Mouse (Mus musculus): Measurements from ENCODE around the gene Vstm5. TPM values are rescaled to one million over a fixed set of nuclear protein-coding genes. Genes with fewer than 3 reads are reported as not detected.
"Not testable (repeated sequence)": the region's sequence is repeated elsewhere in the genome, so short reads cannot be mapped to it uniquely, and the experiment has no call there.

Gene Vstm5
- total RNA-seq (2014; fragmentation: Nextera tagmentation) (not detected in 2 replicates), total RNA-seq (2017) (not detected in 2 replicates), polyA plus RNA-seq (2012) (not detected in 2 replicates)

DNA sequence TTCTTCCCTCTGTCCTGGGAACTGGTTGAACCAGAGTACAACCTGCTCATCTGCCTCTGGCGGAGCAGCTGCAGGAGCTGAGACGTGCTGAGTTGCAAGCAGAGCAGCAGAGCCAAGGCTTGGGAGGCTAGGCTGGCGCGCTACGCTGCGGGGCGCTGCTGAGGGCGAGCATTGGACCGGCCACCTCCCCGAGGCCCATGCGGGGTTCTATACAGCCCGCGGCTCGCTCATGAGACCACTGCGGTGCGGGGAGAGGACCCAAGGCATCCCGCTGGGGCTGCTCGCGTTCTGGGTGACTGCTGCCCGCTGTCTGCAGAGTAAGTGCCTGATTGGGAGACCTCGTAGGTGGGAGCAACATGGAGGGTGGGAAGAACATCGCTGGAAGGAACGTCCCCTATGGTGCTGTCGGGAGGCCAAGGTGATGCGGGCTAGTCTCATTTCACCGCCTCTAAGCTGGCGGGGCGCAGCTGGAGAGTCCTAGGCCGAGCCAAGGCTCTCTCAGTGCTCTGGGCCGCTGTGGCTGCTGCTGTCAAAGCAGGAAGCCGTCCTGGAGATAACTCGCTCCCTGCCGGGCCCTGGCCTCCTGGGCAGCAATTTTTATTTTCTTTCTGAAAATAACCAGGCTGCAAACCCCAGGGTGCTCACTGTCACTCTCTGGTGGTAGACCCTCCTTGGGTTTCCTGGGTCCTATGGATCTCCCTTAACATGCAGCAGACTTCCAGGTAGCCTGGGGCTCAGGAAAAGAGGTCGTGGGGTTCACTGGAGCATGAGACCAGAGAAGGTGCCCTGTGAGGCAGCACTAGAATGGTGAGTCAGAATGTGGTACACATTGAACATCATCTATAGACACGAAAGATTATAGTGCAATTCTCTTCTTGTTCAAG is at the start of gene Vstm5:
Gene Vstm5 (plus strand): TSS at position 4 of the 884 bp plus-strand sequence.
- TF ChIP-seq GATA2 (IDR thresholded peaks at IDR 0.05; ENCODE audit: borderline replicate concordance, low read depth, low read length), result no peak
- DNase-seq (ENCODE audit: low spot score) (no peak), ATAC-seq (ENCODE audit: extremely low read depth, insufficient number of reproducible peaks, low FRiP score, poor library complexity, severe bottlenecking) (no peak)
- Histone ChIP-seq H3K4me1 (ENCODE audit: insufficient read depth, low read depth, low read length) (no peaks in the 10 kb centered on the region), H3K36me3 (replicated peaks) (no peaks in the 10 kb centered on the region), H3K4me3 (ENCODE audit: low read depth, low read length) (no peak within 1 kb of the TSS), H3K27me3 (ENCODE audit: insufficient read depth, low read length) (peaks cover 24% of the 10 kb centered on the region), H3K9me3 (replicated peaks) (no peaks in the 10 kb centered on the region)

DNA sequence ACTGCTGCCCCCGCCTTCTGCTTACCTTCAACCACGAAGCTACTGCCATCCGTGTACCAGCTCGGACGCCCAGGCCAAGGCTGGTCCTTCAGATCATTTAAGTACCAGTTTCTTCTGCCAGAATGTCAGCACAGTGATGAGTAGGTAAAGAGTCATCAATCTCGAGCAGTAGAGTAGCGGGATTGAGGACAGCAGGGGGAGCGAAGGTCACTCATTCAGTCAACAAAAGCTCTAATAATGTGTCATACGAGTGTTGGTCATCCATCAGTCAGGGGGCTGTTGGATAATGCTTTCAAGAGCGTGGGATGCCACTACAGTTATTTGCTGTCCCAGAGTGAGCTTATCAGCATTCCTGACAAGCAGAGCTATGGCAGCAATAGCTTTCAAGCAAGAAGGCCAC is 44.0 kb upstream of the Vstm5 start:
- H3K27me3 ChIP-seq (ENCODE audit: insufficient read depth, low read length); H3K36me3 ChIP-seq (replicated peaks); H3K9me3 ChIP-seq (replicated peaks); H3K4me3 ChIP-seq (ENCODE audit: low read depth, low read length); ATAC-seq (ENCODE audit: extremely low read depth, insufficient number of reproducible peaks, low FRiP score, poor library complexity, severe bottlenecking); DNase-seq (ENCODE audit: low spot score); H3K4me1 ChIP-seq (ENCODE audit: insufficient read depth, low read depth, low read length): not testable (repeated sequence)

DNA sequence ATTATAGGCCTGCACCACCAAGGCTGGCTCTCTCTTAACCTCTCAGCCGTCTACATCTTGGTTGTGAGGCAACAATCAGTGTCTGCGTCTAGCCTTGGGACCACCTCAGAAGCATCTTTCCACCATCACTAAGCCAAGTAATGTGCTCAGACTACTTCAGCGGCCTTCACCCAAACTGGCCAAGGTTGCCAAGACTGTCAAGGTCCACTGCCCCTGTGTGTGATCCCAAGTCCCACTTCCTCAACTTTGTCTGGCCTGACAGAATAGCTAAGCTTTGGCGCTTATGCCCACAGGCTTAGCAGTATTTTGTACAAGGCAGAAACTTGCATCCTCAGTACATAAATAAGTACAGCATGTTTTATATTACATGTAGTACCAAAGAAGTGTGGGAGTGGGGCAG is 32.2 kb upstream of the Vstm5 start:
- DNase-seq (ENCODE audit: low spot score), result no peak
- Histone ChIP-seq H3K4me3 (ENCODE audit: low read depth, low read length) (no peak overlapping the region), H3K9me3 (replicated peaks) (no peaks in the 10 kb centered on the region), H3K27me3 (ENCODE audit: insufficient read depth, low read length) (0 out of 2 replicates have a peak, but pooled peaks cover 4% of the 10 kb centered on the region), H3K4me1 (ENCODE audit: insufficient read depth, low read depth, low read length) (no peaks in the 10 kb centered on the region), H3K36me3 (replicated peaks) (no peaks in the 10 kb centered on the region)
- no peak for ATAC-seq (ENCODE audit: extremely low read depth, insufficient number of reproducible peaks, low FRiP score, poor library complexity, severe bottlenecking)
- TF ChIP-seq POLR2AphosphoS5 (IDR thresholded peaks at IDR 0.05; ENCODE audit: insufficient replicate concordance, low read depth, low read length), result no peak
- TF ChIP-seq GATA2 (IDR thresholded peaks at IDR 0.05; ENCODE audit: borderline replicate concordance, low read depth, low read length), result no peak
- no peak for TF ChIP-seq CTCF (IDR thresholded peaks at IDR 0.05; ENCODE audit: low read depth, low read length)

DNA sequence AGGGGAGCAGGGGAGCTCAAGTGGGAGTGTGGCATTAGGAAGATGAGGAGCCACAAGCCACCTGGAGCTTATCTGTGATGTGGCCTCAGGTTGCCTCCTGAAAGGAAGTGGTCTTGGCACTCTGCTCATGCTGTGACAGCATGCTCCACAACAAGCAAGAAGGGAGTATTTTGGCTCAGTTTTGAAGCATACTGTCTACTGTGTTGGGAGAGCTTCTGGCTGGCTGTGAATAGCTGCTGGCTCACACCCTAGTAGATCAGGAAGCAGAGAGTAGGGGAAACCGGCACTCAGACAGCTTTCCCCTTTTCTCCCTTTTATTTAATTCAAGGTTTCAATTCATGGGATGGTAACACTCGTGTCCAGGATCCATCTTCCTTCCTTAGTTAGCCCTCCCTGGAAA is 29.5 kb upstream of the Vstm5 start:
- Histone ChIP-seq H3K4me3 (ENCODE audit: low read depth, low read length) (no peak overlapping the region), H3K4me1 (ENCODE audit: insufficient read depth, low read depth, low read length) (no peaks in the 10 kb centered on the region), H3K27me3 (ENCODE audit: insufficient read depth, low read length) (0 out of 2 replicates have a peak, but pooled peaks cover 4% of the 10 kb centered on the region), H3K36me3 (replicated peaks) (no peaks in the 10 kb centered on the region), H3K9me3 (replicated peaks) (no peaks in the 10 kb centered on the region)
- DNase-seq (ENCODE audit: low spot score), result no peak
- TF ChIP-seq POLR2AphosphoS5 (IDR thresholded peaks at IDR 0.05; ENCODE audit: insufficient replicate concordance, low read depth, low read length) (no peak), GATA2 (IDR thresholded peaks at IDR 0.05; ENCODE audit: borderline replicate concordance, low read depth, low read length) (no peak), CTCF (IDR thresholded peaks at IDR 0.05; ENCODE audit: low read depth, low read length) (no peak), TAL1 (conservative IDR thresholded peaks at IDR 0.05; ENCODE audit: low read depth, low read length) (no peak), GATA1 (IDR thresholded peaks at IDR 0.05; ENCODE audit: borderline replicate concordance, low read length) (no peak)
- no peak for ATAC-seq (ENCODE audit: extremely low read depth, insufficient number of reproducible peaks, low FRiP score, poor library complexity, severe bottlenecking)

DNA sequence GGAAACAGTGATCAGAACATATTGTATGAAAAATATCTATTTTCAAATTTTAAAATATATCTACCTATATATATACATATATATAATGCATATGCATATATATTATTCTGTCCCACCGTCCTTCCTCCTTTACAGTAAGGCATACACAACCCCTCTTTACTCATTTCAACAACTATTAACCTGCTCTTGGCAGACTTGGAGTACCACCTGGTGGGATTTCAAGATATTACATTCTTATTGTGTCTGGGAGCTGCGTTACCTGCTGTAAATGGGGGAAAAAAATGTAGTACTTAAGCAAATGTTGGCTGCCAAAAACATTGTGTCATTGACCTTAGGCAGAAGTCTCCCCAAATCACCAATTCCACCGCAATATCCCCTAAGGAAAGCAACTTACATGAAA is 27.0 kb upstream of the Vstm5 start:
- Histone ChIP-seq H3K4me3 (ENCODE audit: low read depth, low read length) (no peak overlapping the region), H3K9me3 (replicated peaks) (no peaks in the 10 kb centered on the region), H3K4me1 (ENCODE audit: insufficient read depth, low read depth, low read length) (no peaks in the 10 kb centered on the region), H3K36me3 (replicated peaks) (no peaks in the 10 kb centered on the region), H3K27me3 (ENCODE audit: insufficient read depth, low read length) (0 out of 2 replicates have a peak, but pooled peaks cover 4% of the 10 kb centered on the region)
- DNase-seq (ENCODE audit: low spot score), result no peak
- TF ChIP-seq CTCF (IDR thresholded peaks at IDR 0.05; ENCODE audit: low read depth, low read length) (no peak), GATA2 (IDR thresholded peaks at IDR 0.05; ENCODE audit: borderline replicate concordance, low read depth, low read length) (no peak), TAL1 (conservative IDR thresholded peaks at IDR 0.05; ENCODE audit: low read depth, low read length) (no peak), POLR2AphosphoS5 (IDR thresholded peaks at IDR 0.05; ENCODE audit: insufficient replicate concordance, low read depth, low read length) (no peak)
- no peak for ATAC-seq (ENCODE audit: extremely low read depth, insufficient number of reproducible peaks, low FRiP score, poor library complexity, severe bottlenecking)

DNA sequence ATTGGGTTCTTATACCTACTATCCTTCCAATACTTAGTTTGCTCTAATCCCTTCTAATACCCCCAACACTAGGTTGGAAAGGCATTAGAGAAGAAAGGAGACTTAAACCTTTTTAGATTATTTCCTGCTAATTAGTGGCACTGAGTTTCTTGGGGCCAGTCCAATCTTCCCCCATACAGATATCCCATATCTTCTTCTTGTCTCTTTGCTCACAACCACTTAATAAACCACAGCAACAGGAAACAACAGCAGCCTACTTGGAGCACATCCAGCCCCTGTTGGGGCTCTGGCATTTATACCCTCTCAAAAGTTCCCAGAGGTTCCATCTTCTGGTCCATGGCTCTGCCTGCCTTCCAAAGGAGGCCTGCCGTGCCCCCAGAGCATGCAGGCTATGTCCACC is 25.1 kb upstream of the Vstm5 start:
- no peak for DNase-seq (ENCODE audit: low spot score)
- ATAC-seq (ENCODE audit: extremely low read depth, insufficient number of reproducible peaks, low FRiP score, poor library complexity, severe bottlenecking), result no peak
- Histone ChIP-seq H3K9me3 (replicated peaks) (no peaks in the 10 kb centered on the region), H3K36me3 (replicated peaks) (no peaks in the 10 kb centered on the region), H3K4me3 (ENCODE audit: low read depth, low read length) (no peak overlapping the region), H3K4me1 (ENCODE audit: insufficient read depth, low read depth, low read length) (no peaks in the 10 kb centered on the region), H3K27me3 (ENCODE audit: insufficient read depth, low read length) (0 out of 2 replicates have a peak, but pooled peaks cover 4% of the 10 kb centered on the region)
- TF ChIP-seq GATA1 (IDR thresholded peaks at IDR 0.05; ENCODE audit: borderline replicate concordance, low read length) (no peak), GATA2 (IDR thresholded peaks at IDR 0.05; ENCODE audit: borderline replicate concordance, low read depth, low read length) (no peak), POLR2AphosphoS5 (IDR thresholded peaks at IDR 0.05; ENCODE audit: insufficient replicate concordance, low read depth, low read length) (no peak), TAL1 (conservative IDR thresholded peaks at IDR 0.05; ENCODE audit: low read depth, low read length) (no peak), CTCF (IDR thresholded peaks at IDR 0.05; ENCODE audit: low read depth, low read length) (no peak)

DNA sequence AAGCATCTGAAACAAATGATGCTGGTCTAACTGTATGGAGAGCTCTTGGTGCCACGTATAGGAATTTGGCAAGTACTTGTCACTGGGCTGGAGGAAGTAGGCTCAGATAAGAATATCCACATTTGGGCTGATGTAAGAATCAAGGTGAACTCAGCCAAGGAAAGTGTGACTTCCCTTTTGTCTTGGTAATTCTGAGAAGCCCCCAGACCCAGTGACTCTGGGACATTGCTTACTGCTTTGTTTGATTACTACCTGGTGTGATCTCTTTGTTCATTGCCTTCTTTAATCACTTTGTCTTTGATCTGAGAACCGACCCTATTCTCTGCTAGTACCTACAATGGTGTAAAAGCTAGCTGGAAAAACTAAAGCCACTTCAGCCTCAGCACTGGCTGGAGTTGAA is 13.9 kb upstream of the Vstm5 start:
- H3K4me3 ChIP-seq (ENCODE audit: low read depth, low read length), result no peak overlapping the region
- DNase-seq (ENCODE audit: low spot score) (no peak), ATAC-seq (ENCODE audit: extremely low read depth, insufficient number of reproducible peaks, low FRiP score, poor library complexity, severe bottlenecking) (no peak)
- no peaks in the 10 kb centered on the region for H3K36me3 ChIP-seq (replicated peaks)
- no peaks in the 10 kb centered on the region for H3K4me1 ChIP-seq (ENCODE audit: insufficient read depth, low read depth, low read length)
- TF ChIP-seq POLR2AphosphoS5 (IDR thresholded peaks at IDR 0.05; ENCODE audit: insufficient replicate concordance, low read depth, low read length), result no peak
- no peak for TF ChIP-seq CTCF (IDR thresholded peaks at IDR 0.05; ENCODE audit: low read depth, low read length)
- no peak for TF ChIP-seq TAL1 (conservative IDR thresholded peaks at IDR 0.05; ENCODE audit: low read depth, low read length)
- TF ChIP-seq GATA2 (IDR thresholded peaks at IDR 0.05; ENCODE audit: borderline replicate concordance, low read depth, low read length), result no peak
- TF ChIP-seq GATA1 (IDR thresholded peaks at IDR 0.05; ENCODE audit: borderline replicate concordance, low read length), result no peak
- peaks cover 3% of the 10 kb centered on the region; the same call in 1 of the 2 replicates for H3K9me3 ChIP-seq (replicated peaks)
- H3K27me3 ChIP-seq (ENCODE audit: insufficient read depth, low read length), result no peaks in the 10 kb centered on the region
